ENCODE assay signal across 27 mouse cellular contexts in genomic region chr3:62398094-62398493, GRCm38 (mm10). TPM values are rescaled to one million over a fixed set of nuclear protein-coding genes. Genes with fewer than 3 reads are reported as not detected.
A peak's percentile ranks its signal among the peaks of the same experiment; 100 is the strongest.
DNase-seq lines count a peak whose midpoint lies in the region; ATAC-seq and TF ChIP-seq lines count a peak whose summit lies in the region.
"Had no signal": no experiment of that assay in that cellular context is flagged by ENCODE, and none has a peak within 500 bp of the region (broad histone marks: within the 10 kb centered on the region; RNA-seq: fewer than 3 reads in every experiment).

No protein-coding gene starts in this region.

- no peaks in the 10 kb centered on the region for H3K27me3 ChIP-seq in forebrain, postnatal 0 days (ENCODE audit: insufficient read depth, low read length)
- no peaks in the 10 kb centered on the region for H3K27me3 ChIP-seq in forebrain, embryonic 11.5 days (ENCODE audit: control insufficient read depth, insufficient read depth, low read length)
- H3K27me3 ChIP-seq in limb, embryonic 13.5 days, result no peaks in the 10 kb centered on the region
- H3K27me3 ChIP-seq: CH12.LX; hindbrain, embryonic 13.5 days had no signal

- no peaks in the 10 kb centered on the region for H3K36me3 ChIP-seq in forebrain, postnatal 0 days (ENCODE audit: insufficient read depth)
- no peaks in the 10 kb centered on the region for H3K36me3 ChIP-seq in forebrain, embryonic 11.5 days (ENCODE audit: control insufficient read depth, insufficient read depth, low read length)
- no peaks in the 10 kb centered on the region for H3K36me3 ChIP-seq in limb, embryonic 13.5 days
- H3K36me3 ChIP-seq: forebrain, embryonic 10.5 days; G1E; hindbrain, embryonic 10.5 days; hindbrain, embryonic 13.5 days had no signal

- H3K27ac ChIP-seq in forebrain, postnatal 0 days (ENCODE audit: low read depth, low read length), result 0 out of 2 replicates have a peak overlapping the region, but pooled peaks have one; percentile 48
- no peak overlapping the region for H3K27ac ChIP-seq in forebrain, embryonic 11.5 days (ENCODE audit: low read depth, low read length)
- H3K27ac ChIP-seq in limb, embryonic 13.5 days, result peak overlapping the region; percentile 72
- H3K27ac ChIP-seq: forebrain, embryonic 10.5 days; gastrocnemius, adult 2 months; hindbrain, embryonic 10.5 days; hindbrain, embryonic 13.5 days had no signal

- no peak overlapping the region for H3K4me3 ChIP-seq in forebrain, postnatal 0 days (ENCODE audit: low read depth, low read length)
- no peak overlapping the region for H3K4me3 ChIP-seq in forebrain, embryonic 11.5 days (ENCODE audit: low read depth, low read length)
- no peak overlapping the region for H3K4me3 ChIP-seq in limb, embryonic 13.5 days
- H3K4me3 ChIP-seq: forebrain, embryonic 10.5 days; gastrocnemius, adult 2 months; hindbrain, embryonic 10.5 days; hindbrain, embryonic 13.5 days had no signal

- TF ChIP-seq CTCF in forebrain, postnatal 0 days (IDR thresholded peaks at IDR 0.05; ENCODE audit: low read depth), result no peak

- ATAC-seq in forebrain, postnatal 0 days, result peak; percentile 59
- no peak for ATAC-seq in forebrain, embryonic 11.5 days (replicated peaks; ENCODE audit: low FRiP score)
- ATAC-seq in limb, embryonic 13.5 days (ENCODE audit: low FRiP score, low read depth), result no peak
- no peak for ATAC-seq in megakaryocyte progenitor cell, adult 5-6 weeks (replicated peaks; ENCODE audit: poor library complexity)
- ATAC-seq: forebrain, embryonic 14.5 days; Patski had no signal

- H3K4me2 ChIP-seq in forebrain, postnatal 0 days (ENCODE audit: low read depth), result no peak overlapping the region
- H3K4me2 ChIP-seq in forebrain, embryonic 11.5 days (ENCODE audit: low read depth, low read length, severe bottlenecking), result no peak overlapping the region
- no peak overlapping the region for H3K4me2 ChIP-seq in limb, embryonic 13.5 days (replicated peaks)
- H3K4me2 ChIP-seq: heart, embryonic 11.5 days; hindbrain, embryonic 13.5 days had no signal

- H3K9ac ChIP-seq in forebrain, postnatal 0 days, result no peak overlapping the region
- H3K9ac ChIP-seq in forebrain, embryonic 11.5 days (ENCODE audit: low read length), result no peak overlapping the region
- H3K9ac ChIP-seq in limb, embryonic 13.5 days, result no peak overlapping the region
- H3K9ac ChIP-seq: hindbrain, embryonic 13.5 days had no signal

- H3K4me1 ChIP-seq in forebrain, postnatal 0 days (ENCODE audit: insufficient read depth), result no peaks in the 10 kb centered on the region
- H3K4me1 ChIP-seq in forebrain, embryonic 11.5 days (replicated peaks; ENCODE audit: control insufficient read depth, insufficient read depth, low read length), result peaks cover 2% of the 10 kb centered on the region; the same call in 1 of the 2 replicates
- peaks cover 38% of the 10 kb centered on the region for H3K4me1 ChIP-seq in limb, embryonic 13.5 days

- no peak for DNase-seq in forebrain, postnatal 0 days
- DNase-seq in forebrain, embryonic 11.5 days (ENCODE audit: low spot score), result no peak
- peak; percentile 33 for DNase-seq in brain, adult 2 months (ENCODE audit: low read depth, low spot score)
- peak; percentile 16 for DNase-seq in telencephalon, adult 2 months (ENCODE audit: low read depth, low spot score)
- DNase-seq in urinary bladder, postnatal 4 days (ENCODE audit: low spot score in 2 of 2), result no peak
- DNase-seq: adrenal gland, postnatal 10 days; adrenal gland, postnatal 36 days; B cell, adult 2 months; cerebellum, adult 11 months; cerebellum, adult 2 months; cerebellum, adult 9-11 months; cerebellum, postnatal 25 days; gastrocnemius, adult 2 months; gastrocnemius, postnatal 14 days; heart, adult 11 months; heart, postnatal 36 days had no signal

- H3K9me3 ChIP-seq in forebrain, postnatal 0 days (ENCODE audit: low read length), result no peaks in the 10 kb centered on the region
- H3K9me3 ChIP-seq in forebrain, embryonic 11.5 days (ENCODE audit: control insufficient read depth, low read length), result no peaks in the 10 kb centered on the region
- H3K9me3 ChIP-seq in limb, embryonic 13.5 days, result no peaks in the 10 kb centered on the region
- H3K9me3 ChIP-seq: forebrain, embryonic 10.5 days; G1E; hindbrain, embryonic 10.5 days; hindbrain, embryonic 13.5 days had no signal

RNA-seq across cellular contexts. Expression of gene Arhgef26, which starts 60.0 kb away (rescaled TPM):
- total RNA-seq in forebrain, postnatal 0 days (2014; rRNA removed), result 24.0 and 33.0 TPM in 2 replicates
- 17.1 and 19.8 TPM in 2 replicates for polyA plus RNA-seq in forebrain, postnatal 0 days (2015; fragmentation: Nextera tagmentation; extraction: Ambion mirVana)
- 6.4 and 9.2 TPM in 2 replicates for polyA plus RNA-seq in forebrain, embryonic 11.5 days (2014; fragmentation: Nextera tagmentation; extraction: Ambion mirVana)
- polyA plus RNA-seq in limb, embryonic 13.5 days (2015; fragmentation: Nextera tagmentation; extraction: Ambion mirVana), result 9.6 and 10.5 TPM in 2 replicates
- total RNA-seq in megakaryocyte progenitor cell, adult 5-6 weeks (2015), result not detected in 2 replicates
- total RNA-seq in megakaryocyte progenitor cell, adult 5-6 weeks (2017), result 0.14 TPM in 1 of 2 replicates, not detected in the other
- total RNA-seq: common myeloid progenitor, adult 5-6 weeks had no signal
- polyA plus RNA-seq: G1E had no signal

Comparison
In these comparisons a context has a peak if more than half of its experiments do, and no peak if none do; other contexts are left out.
1. DNase-seq: peak in brain, adult 2 months (single experiment) and telencephalon, adult 2 months (single experiment); none in forebrain, postnatal 0 days (single experiment), forebrain, embryonic 11.5 days (single experiment) and urinary bladder, postnatal 4 days (0 of 2).